Mouse (Mus musculus): ENCODE results near the gene Igfbp7.
A peak's percentile ranks its signal among the peaks of the same experiment; 100 is the strongest.
"Not testable (repeated sequence)": the region's sequence is repeated elsewhere in the genome, so short reads cannot be mapped to it uniquely, and the experiment has no call there.

Igfbp7 gene

DNA sequence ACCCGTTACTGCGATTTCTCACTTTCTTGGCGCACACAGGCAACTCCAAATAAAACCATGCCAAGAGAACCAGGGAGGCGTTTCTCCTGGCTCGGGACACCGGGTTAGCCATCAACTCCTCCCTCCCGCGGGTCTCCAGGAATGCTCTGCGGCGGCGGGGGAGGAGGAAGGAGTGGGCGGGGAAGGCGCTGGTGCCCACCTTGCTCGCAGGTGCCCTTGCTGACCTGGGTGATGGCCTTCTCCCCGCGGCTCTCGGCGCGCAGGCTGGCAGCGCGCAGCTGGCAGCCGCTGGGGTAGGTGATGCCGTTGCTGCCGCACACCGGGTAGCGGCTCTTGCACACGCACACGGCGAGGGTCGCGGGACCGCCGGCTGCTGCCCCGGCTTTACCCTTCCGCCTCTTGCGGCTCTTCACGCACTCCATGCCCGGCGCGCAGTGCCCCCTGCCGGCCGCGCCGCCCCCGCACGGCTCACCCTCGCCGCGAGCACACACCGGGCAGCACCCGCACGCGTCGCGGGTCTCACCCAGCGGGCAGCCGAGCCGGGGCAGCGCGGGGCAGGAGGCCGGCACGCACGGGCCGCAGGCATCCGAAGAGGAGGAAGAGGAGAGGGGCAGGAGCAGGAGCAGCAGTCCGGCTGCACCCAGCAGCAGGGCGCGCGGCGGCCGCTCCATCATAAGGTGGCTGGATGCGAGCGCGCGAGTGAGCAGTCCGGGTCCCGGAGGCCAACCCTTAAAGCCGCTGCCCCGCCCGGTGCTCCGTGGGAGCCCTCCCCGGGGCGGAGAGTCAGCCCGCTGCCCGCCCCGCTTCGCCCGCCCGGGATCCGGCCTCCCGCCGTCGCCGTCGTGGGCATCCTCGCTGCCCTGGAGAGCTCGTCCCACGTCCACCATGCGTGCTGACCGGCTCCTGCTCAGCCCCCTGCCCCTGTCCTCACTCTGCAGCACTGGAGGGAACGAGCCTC is at the start of gene Igfbp7:
Igfbp7 (minus strand) TSS at position 701 of the 958 bp plus-strand sequence.
- peak; percentile 69 for DNase-seq (ENCODE audit: low spot score)

- no peak for DNase-seq (ENCODE audit: low spot score)
These were observed 44.3 kb upstream of the Igfbp7 start for GRCm38 (mm10) chr5:77452103-77452502.

DNA sequence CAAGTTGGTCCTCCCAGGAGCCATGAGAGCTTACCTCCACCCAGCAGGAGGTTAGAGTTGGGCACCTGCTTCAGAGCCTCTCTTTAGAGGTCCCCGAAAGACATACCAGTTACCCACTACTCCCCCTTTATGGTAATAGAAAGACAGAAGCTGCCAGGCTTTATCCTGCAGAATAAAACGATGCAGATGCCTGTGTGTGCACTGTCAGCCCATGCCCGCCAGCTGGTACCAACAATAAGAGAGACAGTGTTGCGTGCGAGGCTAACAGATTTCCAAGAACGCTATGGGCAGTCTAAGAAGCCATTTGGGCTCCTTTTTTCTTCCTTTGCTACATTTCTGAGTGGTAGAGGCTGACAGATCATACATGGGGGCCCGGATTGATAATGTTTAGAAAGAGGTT is 41.7 kb upstream of the Igfbp7 start:
- DNase-seq (ENCODE audit: low spot score) = no peak

- no peak for DNase-seq (ENCODE audit: low spot score)
These were observed 37.6 kb upstream of the Igfbp7 start for GRCm38 (mm10) chr5:77445431-77445830.

DNA sequence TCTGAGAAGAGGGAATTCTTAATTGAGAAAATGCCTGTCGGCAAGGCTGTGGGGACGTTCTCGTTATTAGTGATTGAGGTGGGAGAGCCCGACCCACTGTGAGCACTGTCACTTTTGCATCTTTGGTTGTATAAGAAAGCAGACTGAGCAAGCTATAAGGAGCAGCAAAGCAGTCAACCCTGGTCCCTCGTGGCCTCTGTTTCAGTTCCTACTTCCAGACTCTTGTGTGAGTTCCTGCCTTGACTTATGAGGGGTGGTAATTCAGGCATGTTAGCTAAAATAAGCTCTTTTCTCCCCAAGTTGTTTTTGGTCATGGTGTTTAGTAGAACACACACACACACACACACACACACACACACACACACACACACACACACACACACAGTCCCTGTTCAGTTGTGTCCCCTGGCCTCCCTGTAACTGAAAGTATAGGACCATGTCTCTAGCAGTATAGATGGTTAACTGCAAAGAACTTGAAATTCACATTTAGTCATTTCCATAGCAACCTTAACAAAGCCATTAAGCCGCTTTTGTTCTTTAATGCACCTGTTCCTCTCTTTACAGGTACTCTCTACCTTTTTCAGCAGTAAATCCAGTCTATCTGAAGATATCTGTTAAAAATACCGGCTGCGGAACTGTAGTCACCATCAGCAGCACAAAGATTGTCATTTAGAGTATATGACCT is 36.2 kb upstream of the Igfbp7 start:
- DNase-seq (ENCODE audit: low spot score) = no peak

GRCm38 (mm10) chr5:77442856-77443623 is 35.2 kb upstream of the Igfbp7 start:
- DNase-seq (ENCODE audit: low spot score) = no peak

- DNase-seq (ENCODE audit: low spot score) = no peak
These were observed 28.5 kb upstream of the Igfbp7 start for GRCm38 (mm10) chr5:77436308-77436707.

- DNase-seq (ENCODE audit: low spot score) = no peak
These were observed 26.2 kb upstream of the Igfbp7 start for GRCm38 (mm10) chr5:77434060-77434459.

GRCm38 (mm10) chr5:77433561-77433960 is 25.7 kb upstream of the Igfbp7 start:
- no peak for DNase-seq (ENCODE audit: low spot score)

- DNase-seq (ENCODE audit: low spot score) = no peak
These were observed 25.3 kb upstream of the Igfbp7 start for GRCm38 (mm10) chr5:77433119-77433518.

GRCm38 (mm10) chr5:77432446-77432845 is 24.6 kb upstream of the Igfbp7 start:
- no peak for DNase-seq (ENCODE audit: low spot score)

- DNase-seq (ENCODE audit: low spot score) = no peak
These were observed 23.2 kb upstream of the Igfbp7 start for GRCm38 (mm10) chr5:77431068-77431467.

GRCm38 (mm10) chr5:77430471-77430870 is 22.6 kb upstream of the Igfbp7 start:
- no peak for DNase-seq (ENCODE audit: low spot score)

DNA sequence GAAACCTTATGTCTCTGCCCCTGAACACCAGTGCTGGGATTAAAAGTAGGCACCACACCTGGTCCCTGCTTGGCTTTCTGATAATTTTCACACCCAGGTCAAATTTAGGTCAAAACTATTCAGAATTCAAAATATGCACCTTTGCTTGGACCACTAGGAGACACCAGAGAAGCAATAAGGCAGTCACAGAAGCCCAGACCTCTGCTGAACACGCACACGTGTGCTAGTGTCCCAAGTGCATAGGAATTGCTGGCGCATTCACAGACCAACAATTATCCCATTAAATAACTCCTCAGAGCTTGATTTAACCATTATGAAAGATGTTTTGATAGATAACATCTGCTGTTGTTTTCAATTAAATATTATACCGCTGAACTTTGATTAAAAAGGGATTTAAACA is 22.2 kb upstream of the Igfbp7 start:
- DNase-seq (ENCODE audit: low spot score) = no peak

- DNase-seq (ENCODE audit: low spot score) = no peak
These were observed 20.7 kb upstream of the Igfbp7 start for GRCm38 (mm10) chr5:77428526-77428925.

DNA sequence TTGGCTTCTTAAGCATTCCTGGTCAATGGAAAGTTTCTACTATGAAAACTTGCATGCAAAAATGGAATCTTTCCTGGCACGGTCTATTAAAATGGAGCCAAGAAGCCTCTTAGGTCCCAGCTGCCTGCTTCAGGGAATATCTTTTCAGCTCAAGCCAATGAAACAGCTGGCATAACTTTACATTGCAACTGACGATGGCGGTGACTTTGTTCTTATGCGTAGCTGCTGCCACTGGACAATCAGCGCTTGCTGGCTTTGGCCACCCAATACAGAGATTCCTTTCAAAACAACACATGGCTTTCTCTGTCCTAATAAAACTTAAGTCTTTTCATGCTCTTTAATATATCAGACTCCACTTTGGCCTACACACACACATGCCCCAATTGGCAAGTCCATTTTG is 20.1 kb upstream of the Igfbp7 start:
- DNase-seq (ENCODE audit: low spot score) = no peak

GRCm38 (mm10) chr5:77425721-77426500 is 18.1 kb upstream of the Igfbp7 start:
- no peak for DNase-seq (ENCODE audit: low spot score)

DNA sequence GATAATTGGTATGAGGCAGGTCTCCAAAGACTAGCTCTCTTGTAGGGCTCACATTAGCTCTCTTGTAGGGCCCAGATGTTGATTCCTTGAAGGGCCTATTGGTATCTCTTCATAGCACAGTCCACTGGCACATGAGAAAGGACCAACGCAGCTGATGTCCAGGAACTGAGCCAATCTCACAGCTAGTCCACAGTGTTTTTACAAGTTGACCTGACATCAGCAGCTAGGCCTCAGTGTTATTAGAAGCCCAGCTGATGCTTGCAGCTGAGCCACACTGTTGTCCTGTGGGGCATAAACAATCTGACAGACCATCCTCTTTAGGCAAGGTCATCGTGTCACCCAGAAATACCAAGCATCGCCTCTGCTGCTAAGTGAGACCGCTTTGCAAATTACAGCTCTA is 11.7 kb upstream of the Igfbp7 start:
- not testable (repeated sequence) for DNase-seq (ENCODE audit: low spot score)

DNA sequence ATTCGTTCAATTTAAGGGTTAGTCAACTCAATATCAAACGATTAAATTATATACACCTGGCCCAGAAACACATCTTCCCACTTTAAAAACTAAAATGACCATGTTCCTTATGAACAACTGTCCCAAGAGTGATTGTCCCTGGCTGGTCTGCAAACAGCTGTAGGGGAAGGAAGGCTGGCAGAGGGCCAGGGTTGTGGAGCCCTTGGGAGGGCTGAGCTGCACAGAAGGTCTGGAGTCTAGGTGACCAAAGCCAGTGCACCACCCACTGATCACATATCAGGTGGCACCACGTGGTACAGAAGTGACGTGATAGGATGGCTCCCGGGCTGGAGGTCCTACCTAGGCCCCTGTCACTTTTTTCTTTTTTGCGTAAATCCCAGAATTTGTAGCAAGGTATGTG is 8.2 kb upstream of the Igfbp7 start:
- no peak for DNase-seq (ENCODE audit: low spot score)

GRCm38 (mm10) chr5:77408530-77408929 is 689 bp upstream of the Igfbp7 start:
- no peak for DNase-seq (ENCODE audit: low spot score)

DNA sequence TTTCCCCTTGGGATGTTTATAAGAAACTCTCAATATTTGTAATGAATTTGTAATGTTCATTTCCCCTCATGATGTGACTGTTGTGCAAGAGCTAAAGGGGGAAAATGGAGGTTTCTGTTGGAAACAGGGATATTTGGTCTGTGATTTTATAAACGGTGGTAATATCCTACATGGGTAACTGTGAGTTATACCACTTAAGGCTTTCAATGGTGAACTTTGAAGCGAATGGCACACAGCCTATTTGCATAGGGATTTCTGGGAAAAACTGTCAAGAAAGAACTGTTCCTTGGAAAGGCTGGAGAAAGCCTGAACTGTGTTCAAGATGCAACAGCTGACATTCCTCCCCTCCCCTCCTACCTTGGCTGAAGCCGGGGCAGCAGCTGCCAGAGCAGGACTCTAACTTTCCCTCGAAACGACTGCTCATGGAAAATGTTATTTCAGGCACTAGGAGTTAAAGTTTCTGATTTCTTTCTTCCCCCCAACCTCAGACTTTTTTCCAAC is 1.4 kb downstream of the Igfbp7 start:
- DNase-seq (ENCODE audit: low spot score) = no peak
